Mouse (Mus musculus): ENCODE measurements around the gene Tshz2. TPM values are rescaled to one million over a fixed set of nuclear protein-coding genes. Genes with fewer than 3 reads are reported as not detected.

The Tshz2 gene
- 6.5 and 7.7 TPM in 2 replicates for polyA plus RNA-seq (2015; fragmentation: Nextera tagmentation; extraction: Ambion mirVana)

DNA sequence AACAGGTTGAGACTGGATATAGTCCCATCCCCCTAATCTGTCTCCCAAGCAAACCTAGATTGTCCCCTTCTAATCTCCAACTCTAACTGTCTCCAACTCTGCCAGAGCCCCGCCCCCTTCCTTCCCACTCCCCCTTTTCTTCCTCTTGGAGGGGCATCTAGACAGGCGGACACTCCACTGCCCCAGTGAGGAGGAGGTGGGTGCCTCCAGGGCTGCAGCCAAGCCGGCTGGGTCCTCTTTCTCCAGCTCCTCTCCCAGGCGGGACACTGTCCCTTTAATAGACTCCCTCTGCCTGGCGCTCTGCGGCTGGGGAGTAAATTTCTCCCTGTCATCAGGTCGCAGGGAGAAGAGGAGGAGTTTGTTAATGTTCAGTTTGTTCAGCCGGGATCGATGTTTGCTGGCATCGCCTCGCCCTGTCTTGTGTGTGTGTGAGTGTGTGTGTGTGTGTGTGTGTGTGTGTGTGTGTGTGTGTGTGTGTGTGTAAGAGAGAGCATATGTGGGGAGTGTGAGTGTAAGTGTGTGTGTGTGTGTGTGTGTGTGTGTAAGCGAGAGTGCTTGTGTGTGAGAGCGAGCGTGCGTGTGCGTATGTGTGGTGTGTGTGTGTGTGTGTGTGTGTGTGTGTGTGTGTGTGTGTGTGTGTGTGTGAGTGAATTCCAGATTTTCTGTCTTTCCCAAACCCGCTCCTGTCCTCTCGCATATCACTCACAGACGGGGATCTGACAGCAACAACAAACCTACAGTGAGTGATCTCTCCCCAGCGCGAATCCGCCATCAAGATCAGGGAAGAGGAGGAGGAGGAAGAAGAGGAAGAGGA lies at the start of gene Tshz2:
Gene Tshz2 (plus strand): TSS at position 676 of the 814 bp plus-strand sequence.

DNA sequence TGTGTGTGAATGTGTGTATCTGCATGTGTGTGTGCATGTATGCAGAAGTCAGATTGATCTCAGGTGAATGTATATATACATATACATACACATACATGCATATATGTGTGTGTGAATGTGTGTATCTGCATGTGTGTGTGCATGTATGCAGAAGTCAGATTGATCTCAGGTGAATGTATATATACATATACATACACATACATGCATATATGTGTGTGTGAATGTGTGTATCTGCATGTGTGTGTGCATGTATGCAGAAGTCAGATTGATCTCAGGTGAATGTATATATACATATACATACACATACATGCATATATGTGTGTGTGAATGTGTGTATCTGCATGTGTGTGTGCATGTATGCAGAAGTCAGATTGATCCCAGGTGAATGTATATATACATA lies 45.2 kb upstream of the Tshz2 start, which contains the start of gene Gm11011:
Gene Gm11011 (minus strand): TSS at position 101 of the 400 bp plus-strand sequence.

Other genes starting within 250 kb of the Tshz2 start
- gene Gm11011, start 45.3 kb upstream of the Tshz2 start, polyA plus RNA-seq (2015; fragmentation: Nextera tagmentation; extraction: Ambion mirVana) = not detected in 2 replicates

Measured in spleen, postnatal 0 days (tissue).